Mouse (Mus musculus) mouse trophoblast stem cell (cell line): Measurements from ENCODE around the gene M1ap.

Source experiments
- in situ Hi-C, 2 experiments: fragments of 300-500 bp; cut with MseI, MboI; formaldehyde crosslinking; loops; 2 replicates in 1 of 2; 3 replicates in 1 of 2; pipeline ENCODE4 v1.15.1; 2025

Gene M1ap

GRCm38 (mm10) chr6:83031921-83032590, 85.4 kb downstream of the M1ap start:
- in situ Hi-C loops: no loop called here

DNA sequence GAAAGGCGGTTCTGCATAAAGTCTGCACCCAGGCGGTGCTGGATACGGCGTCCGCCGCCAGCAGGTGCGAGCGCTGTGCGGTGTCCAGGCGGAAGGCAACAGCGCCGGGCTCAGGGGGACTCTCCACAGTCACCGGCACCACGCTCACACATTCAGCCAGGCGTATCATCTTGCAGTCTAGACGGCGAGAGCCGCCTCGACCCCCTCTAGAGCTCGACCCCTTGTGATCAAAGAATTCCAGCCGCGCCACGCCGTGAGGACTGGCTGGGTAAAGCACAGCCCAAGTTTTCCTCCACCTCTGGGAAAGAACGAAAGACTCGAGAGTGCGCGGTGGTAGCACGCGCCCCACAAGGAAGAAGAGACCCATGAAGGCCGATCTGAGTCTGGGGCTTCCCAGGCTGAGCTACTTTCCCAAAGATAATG, 86.1 kb downstream of the M1ap start:
- in situ Hi-C loops: no loop called here

GRCm38 (mm10) chr6:83033249-83034185, 86.8 kb downstream of the M1ap start, which contains the start of the genes Dok1 and Loxl3:
TSS of gene Dok1 (minus strand) at chr6:83033471.
TSS of gene Loxl3 (plus strand) at chr6:83034173.
- in situ Hi-C loops: no loop called here

DNA sequence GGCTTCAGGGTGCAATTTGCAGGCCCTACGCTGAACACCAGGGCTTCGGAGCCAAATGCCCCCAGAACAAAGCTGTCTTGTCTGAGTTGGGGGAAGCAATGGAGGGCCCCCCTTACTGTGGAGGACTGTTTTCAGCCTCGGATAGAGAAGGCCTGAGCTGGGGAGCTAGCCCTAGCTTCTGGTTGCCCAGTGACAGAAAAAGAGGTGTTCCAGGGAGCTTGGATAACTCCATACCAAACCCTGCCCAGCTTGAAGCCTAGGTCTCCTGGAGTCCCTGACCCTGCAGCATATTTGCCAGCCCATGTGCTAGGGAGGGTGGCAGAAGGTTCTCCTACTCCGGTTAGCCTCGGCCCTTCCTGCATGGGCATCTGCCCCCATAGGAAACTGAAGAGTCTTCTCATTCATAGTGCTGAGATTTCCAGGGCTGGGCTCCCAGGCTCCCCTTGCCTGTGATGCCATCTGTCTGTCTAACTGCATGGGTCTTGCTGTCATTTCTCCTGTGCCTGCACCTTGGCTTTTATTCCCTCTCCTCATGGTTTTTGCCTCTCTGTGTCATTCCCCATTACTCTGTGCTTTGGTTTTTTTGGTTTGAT, 87.9 kb downstream of the M1ap start:
- in situ Hi-C loops: no loop called here

DNA sequence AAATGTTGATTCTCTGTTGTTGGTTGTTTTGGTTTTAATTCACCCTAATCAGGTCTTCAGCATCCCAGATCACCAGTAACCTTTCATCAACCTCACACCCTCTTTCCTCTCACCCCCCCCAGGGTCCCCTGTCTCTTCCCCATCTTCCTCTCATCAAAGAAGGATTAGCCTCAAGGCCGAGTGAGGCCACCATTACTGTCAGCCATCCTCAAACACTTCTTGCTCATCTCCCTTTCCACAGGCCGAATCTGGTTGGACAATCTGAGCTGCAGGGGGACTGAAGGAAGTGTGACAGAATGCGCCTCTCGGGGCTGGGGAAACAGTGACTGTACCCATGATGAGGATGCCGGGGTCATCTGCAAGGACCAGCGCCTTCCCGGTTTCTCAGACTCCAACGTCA, 90.5 kb downstream of the M1ap start:
- in situ Hi-C loops: no loop called here

GRCm38 (mm10) chr6:83038496-83039012, 91.9 kb downstream of the M1ap start:
- in situ Hi-C loops: no loop called here

- in situ Hi-C loops: no loop called here
Measured at GRCm38 (mm10) chr6:83040601-83041000, 93.9 kb downstream of the M1ap start.

GRCm38 (mm10) chr6:83043561-83043960, 96.9 kb downstream of the M1ap start:
- in situ Hi-C loops: no loop called here

GRCm38 (mm10) chr6:83043993-83044392, 97.3 kb downstream of the M1ap start:
- in situ Hi-C loops: no loop called here

- in situ Hi-C loops: no loop called here
Measured at GRCm38 (mm10) chr6:83044742-83045141, 98.0 kb downstream of the M1ap start.

GRCm38 (mm10) chr6:83049367-83049766, 102.7 kb downstream of the M1ap start:
- in situ Hi-C loops: no loop called here

- in situ Hi-C loops: no loop called here
Measured at GRCm38 (mm10) chr6:83053136-83053960, 106.6 kb downstream of the M1ap start.

- in situ Hi-C loops: no loop called here
Measured at GRCm38 (mm10) chr6:83054074-83054851, 107.6 kb downstream of the M1ap start, which contains the start of gene Aup1. TSS of gene Aup1 (plus strand) at chr6:83054521.

DNA sequence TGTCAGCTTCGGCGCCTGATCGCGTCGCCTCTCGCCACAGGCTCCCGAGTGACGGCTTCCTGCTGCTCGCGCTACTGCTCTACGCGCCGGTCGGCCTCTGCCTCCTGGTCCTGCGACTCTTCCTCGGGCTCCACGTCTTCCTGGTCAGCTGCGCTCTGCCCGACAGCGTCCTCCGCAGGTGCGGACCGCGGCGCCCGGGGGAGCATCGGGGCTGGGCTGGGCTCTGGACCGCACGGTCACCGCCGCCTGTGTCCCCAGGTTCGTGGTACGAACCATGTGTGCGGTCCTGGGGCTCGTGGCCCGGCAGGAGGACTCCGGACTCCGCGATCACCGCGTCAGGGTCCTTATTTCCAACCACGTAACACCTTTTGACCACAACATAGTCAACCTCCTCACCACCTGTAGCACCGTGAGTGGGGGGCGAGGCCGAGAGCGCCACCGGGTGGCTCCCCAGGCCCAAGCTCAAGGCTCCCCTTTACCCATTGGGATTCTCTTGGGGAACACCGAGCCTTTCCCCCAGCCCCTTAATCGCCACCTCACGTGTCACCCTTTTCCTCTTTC, 108.2 kb downstream of the M1ap start, which contains the start of gene Htra2:
Gene Htra2 (minus strand): TSS at position 403 of the 561 bp plus-strand sequence.
- in situ Hi-C loops: no loop called here

DNA sequence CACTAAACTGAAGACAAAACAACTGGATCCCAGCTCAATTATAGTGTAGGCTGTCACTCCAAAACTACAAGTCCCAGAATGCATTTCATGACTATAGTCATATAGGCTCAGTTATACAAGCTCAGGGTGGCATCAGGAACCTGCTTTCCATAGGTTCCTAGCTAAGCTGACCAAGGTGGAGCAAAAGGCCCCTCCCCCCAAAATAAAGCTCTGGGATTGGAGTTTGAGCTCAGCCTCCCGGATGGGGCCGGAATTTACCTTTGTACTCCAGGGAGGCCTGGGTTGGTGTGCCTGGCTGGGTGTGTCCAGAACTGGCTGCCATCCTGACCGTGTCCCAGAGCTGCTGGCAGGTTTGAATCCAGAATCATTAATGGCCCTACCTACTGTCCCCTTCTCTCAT, 111.1 kb downstream of the M1ap start, which contains the start of gene Dqx1:
Gene Dqx1 (plus strand): TSS at position 55 of the 400 bp plus-strand sequence.
- in situ Hi-C loops: no loop called here

DNA sequence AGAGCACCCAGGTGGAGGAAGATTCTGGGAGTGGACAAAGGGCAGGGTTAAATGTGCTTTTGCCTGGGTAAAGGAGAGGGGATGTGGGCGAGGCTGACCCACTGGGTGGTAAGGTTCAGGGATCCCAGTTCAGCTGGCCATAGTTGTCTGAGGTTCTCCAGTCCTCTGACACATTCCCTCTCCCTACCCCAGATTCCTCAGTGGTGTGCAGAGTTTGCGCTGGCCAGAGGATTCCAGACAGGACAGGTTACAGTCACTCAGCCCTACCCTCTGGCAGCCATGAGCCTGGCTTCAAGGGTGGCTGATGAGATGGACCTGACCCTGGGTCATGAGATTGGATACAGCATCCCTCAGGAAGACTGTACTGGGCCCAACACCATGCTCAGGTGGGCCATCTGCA, 112.0 kb downstream of the M1ap start:
- in situ Hi-C loops: no loop called here

GRCm38 (mm10) chr6:83065995-83066394, 119.3 kb downstream of the M1ap start:
- in situ Hi-C loops: no loop called here

DNA sequence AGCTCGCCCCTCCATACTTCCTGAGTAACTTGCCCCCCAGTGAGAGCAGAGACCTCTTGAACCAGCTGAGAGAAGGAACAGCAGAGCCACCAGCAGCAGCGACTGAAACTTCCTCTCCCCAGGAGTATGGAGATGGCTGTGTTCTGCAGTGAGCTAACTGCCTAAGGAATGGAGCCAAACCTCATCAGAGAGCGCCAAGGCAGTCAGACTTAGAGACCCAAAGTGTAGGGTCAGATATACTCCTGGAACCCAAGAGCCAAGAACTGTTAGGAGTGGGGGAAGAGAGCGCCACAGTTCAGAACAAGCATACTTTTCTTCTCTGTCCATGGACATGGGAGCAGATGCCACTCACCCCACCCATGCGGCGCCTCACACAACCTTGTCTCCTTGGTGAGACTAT, 119.7 kb downstream of the M1ap start:
- in situ Hi-C loops: no loop called here

- in situ Hi-C loops: no loop called here
Measured at GRCm38 (mm10) chr6:83068221-83068620, 121.5 kb downstream of the M1ap start.
